In genomic region chr5:142899932-142900533, GRCm38 (mm10) we compare ENCODE assay signal across 20 mouse cellular contexts. TPM values are rescaled to one million over a fixed set of nuclear protein-coding genes. Genes with fewer than 3 reads are reported as not detected.
DNase-seq lines count a peak whose midpoint lies in the region; ATAC-seq and TF ChIP-seq lines count a peak whose summit lies in the region.
"Had no signal": no experiment of that assay in that cellular context is flagged by ENCODE, and none has a peak within 500 bp of the region (broad histone marks: within the 10 kb centered on the region; RNA-seq: fewer than 3 reads in every experiment).

No protein-coding gene starts in this region.

- peaks cover 6% of the 10 kb centered on the region for H3K4me1 ChIP-seq in forebrain, postnatal 0 days (ENCODE audit: insufficient read depth)
- peaks cover 30% of the 10 kb centered on the region for H3K4me1 ChIP-seq in forebrain, embryonic 12.5 days
- H3K4me1 ChIP-seq in liver, embryonic 12.5 days = peaks cover 46% of the 10 kb centered on the region
- H3K4me1 ChIP-seq in liver, postnatal 0 days (ENCODE audit: insufficient read depth) = peaks cover 8% of the 10 kb centered on the region
- no peaks in the 10 kb centered on the region for H3K4me1 ChIP-seq in stomach, postnatal 0 days (replicated peaks; ENCODE audit: control insufficient read depth, insufficient read depth)

- WGBS in forebrain, postnatal 0 days = 75% methylated on average over 5 of the region's 5 CpGs
- 86% methylated on average over 4 of the region's 5 CpGs for WGBS in forebrain, embryonic 12.5 days
- 89% methylated on average over 5 of the region's 5 CpGs for WGBS in liver, embryonic 12.5 days (ENCODE audit: insufficient replicate concordance)
- WGBS in liver, postnatal 0 days (ENCODE audit: insufficient replicate concordance) = 72% methylated on average over 5 of the region's 5 CpGs
- 53% methylated on average over 4 of the region's 5 CpGs for WGBS in stomach, postnatal 0 days

- no peak for TF ChIP-seq EP300 in liver, postnatal 0 days (IDR thresholded peaks at IDR 0.05; ENCODE audit: low read depth)
- no peak for TF ChIP-seq EP300 in stomach, postnatal 0 days (optimal IDR thresholded peaks at IDR 0.05)

- H3K27ac ChIP-seq in forebrain, postnatal 0 days (ENCODE audit: low read depth, low read length) = no peak overlapping the region
- H3K27ac ChIP-seq in forebrain, embryonic 12.5 days = no peak overlapping the region
- H3K27ac ChIP-seq in liver, embryonic 12.5 days = 0 out of 2 replicates have a peak overlapping the region, but pooled peaks have one; percentile 28
- H3K27ac ChIP-seq in liver, postnatal 0 days (ENCODE audit: low read depth) = no peak overlapping the region
- 0 out of 2 replicates have a peak overlapping the region, but pooled peaks have one; percentile 8 for H3K27ac ChIP-seq in stomach, postnatal 0 days (replicated peaks)
- H3K27ac ChIP-seq: hindbrain, embryonic 10.5 days; limb, embryonic 12.5 days; neural tube, embryonic 12.5 days had no signal

- no peak overlapping the region for H3K9ac ChIP-seq in forebrain, postnatal 0 days
- no peak overlapping the region for H3K9ac ChIP-seq in forebrain, embryonic 12.5 days
- H3K9ac ChIP-seq in liver, embryonic 12.5 days = no peak overlapping the region
- H3K9ac ChIP-seq in liver, postnatal 0 days (replicated peaks) = no peak overlapping the region
- no peak overlapping the region for H3K9ac ChIP-seq in stomach, postnatal 0 days (ENCODE audit: low read length)
- H3K9ac ChIP-seq: forebrain, embryonic 13.5 days; limb, embryonic 12.5 days; liver, embryonic 15.5 days; neural tube, embryonic 12.5 days had no signal

- H3K27me3 ChIP-seq in forebrain, postnatal 0 days (ENCODE audit: insufficient read depth, low read length) = no peaks in the 10 kb centered on the region
- no peaks in the 10 kb centered on the region for H3K27me3 ChIP-seq in forebrain, embryonic 12.5 days
- no peaks in the 10 kb centered on the region for H3K27me3 ChIP-seq in liver, embryonic 12.5 days (replicated peaks)
- no peaks in the 10 kb centered on the region for H3K27me3 ChIP-seq in liver, postnatal 0 days (ENCODE audit: insufficient read depth, low read length)
- no peaks in the 10 kb centered on the region for H3K27me3 ChIP-seq in stomach, postnatal 0 days (ENCODE audit: control insufficient read depth, insufficient read depth, low read length)
- H3K27me3 ChIP-seq: forebrain, embryonic 13.5 days; limb, embryonic 12.5 days; liver, embryonic 15.5 days; neural tube, embryonic 12.5 days had no signal

- peaks cover 59% of the 10 kb centered on the region for H3K36me3 ChIP-seq in forebrain, postnatal 0 days (ENCODE audit: insufficient read depth)
- peaks cover 63% of the 10 kb centered on the region for H3K36me3 ChIP-seq in forebrain, embryonic 12.5 days (replicated peaks)
- peaks cover 63% of the 10 kb centered on the region for H3K36me3 ChIP-seq in liver, embryonic 12.5 days
- H3K36me3 ChIP-seq in liver, postnatal 0 days (replicated peaks; ENCODE audit: insufficient read depth, low read length) = peaks cover 43% of the 10 kb centered on the region
- H3K36me3 ChIP-seq in stomach, postnatal 0 days (ENCODE audit: control insufficient read depth, insufficient read depth, low read length) = peaks cover 27% of the 10 kb centered on the region

- no peak overlapping the region for H3K4me2 ChIP-seq in forebrain, postnatal 0 days (ENCODE audit: low read depth)
- H3K4me2 ChIP-seq in forebrain, embryonic 12.5 days = no peak overlapping the region
- H3K4me2 ChIP-seq in liver, embryonic 12.5 days = no peak overlapping the region
- H3K4me2 ChIP-seq in liver, postnatal 0 days (ENCODE audit: low read depth, low read length) = no peak overlapping the region
- H3K4me2 ChIP-seq in stomach, postnatal 0 days (replicated peaks; ENCODE audit: low read depth) = no peak overlapping the region
- H3K4me2 ChIP-seq: forebrain, embryonic 13.5 days; limb, embryonic 12.5 days; liver, embryonic 15.5 days; midbrain, embryonic 11.5 days; neural tube, embryonic 12.5 days had no signal

- H3K4me3 ChIP-seq in forebrain, postnatal 0 days (ENCODE audit: low read depth, low read length) = no peak overlapping the region
- H3K4me3 ChIP-seq in forebrain, embryonic 12.5 days (replicated peaks) = no peak overlapping the region
- no peak overlapping the region for H3K4me3 ChIP-seq in liver, embryonic 12.5 days
- H3K4me3 ChIP-seq in liver, postnatal 0 days (ENCODE audit: low read depth, low read length) = no peak overlapping the region
- no peak overlapping the region for H3K4me3 ChIP-seq in stomach, postnatal 0 days (ENCODE audit: low read depth, low read length)
- H3K4me3 ChIP-seq: forebrain, embryonic 13.5 days; hindbrain, embryonic 10.5 days; limb, embryonic 12.5 days; liver, embryonic 15.5 days; neural tube, embryonic 12.5 days had no signal

- H3K9me3 ChIP-seq in forebrain, postnatal 0 days (ENCODE audit: low read length) = no peaks in the 10 kb centered on the region
- H3K9me3 ChIP-seq in forebrain, embryonic 12.5 days = no peaks in the 10 kb centered on the region
- no peaks in the 10 kb centered on the region for H3K9me3 ChIP-seq in liver, embryonic 12.5 days (replicated peaks)
- no peaks in the 10 kb centered on the region for H3K9me3 ChIP-seq in liver, postnatal 0 days (ENCODE audit: low read length)
- no peaks in the 10 kb centered on the region for H3K9me3 ChIP-seq in stomach, postnatal 0 days (ENCODE audit: control insufficient read depth, low read length)
- H3K9me3 ChIP-seq: forebrain, embryonic 13.5 days; hindbrain, embryonic 10.5 days; limb, embryonic 12.5 days; liver, embryonic 15.5 days; neural tube, embryonic 12.5 days had no signal

- no peak for TF ChIP-seq CTCF in forebrain, postnatal 0 days (IDR thresholded peaks at IDR 0.05; ENCODE audit: low read depth)
- TF ChIP-seq CTCF in liver, postnatal 0 days (IDR thresholded peaks at IDR 0.05; ENCODE audit: low read depth) = no peak
- TF ChIP-seq CTCF in stomach, postnatal 0 days (IDR thresholded peaks at IDR 0.05; ENCODE audit: low read depth) = no peak

- DNase-seq in forebrain, postnatal 0 days = peak; percentile 11
- no peak for DNase-seq in liver, postnatal 0 days
- DNase-seq in Muller cell, postnatal 12 days (ENCODE audit: inconsistent ontology term) = peak; percentile 24
- DNase-seq in stomach, postnatal 0 days (ENCODE audit: low spot score) = no peak
- DNase-seq in cerebellum, postnatal 25 days = no peak
- DNase-seq: cerebellum, adult 2 months; gastrocnemius, postnatal 36 days; kidney, postnatal 36 days; spleen, adult 18-20 months; thymus, postnatal 14 days had no signal

- no peak for ATAC-seq in forebrain, postnatal 0 days
- ATAC-seq in forebrain, embryonic 12.5 days (ENCODE audit: low FRiP score) = no peak
- ATAC-seq in liver, embryonic 12.5 days = no peak
- no peak for ATAC-seq in liver, postnatal 0 days
- ATAC-seq in stomach, postnatal 0 days (ENCODE audit: low FRiP score, low TSS enrichment) = no peak
- ATAC-seq: forebrain, embryonic 13.5 days; inflammation-experienced regulatory T-cells, adult 6 months; lung, postnatal 0 days had no signal

RNA-seq across cellular contexts. Expression of gene Fbxl18, which starts 4.8 kb away (rescaled TPM):
- 24.9 and 38.0 TPM in 2 replicates for total RNA-seq in forebrain, postnatal 0 days (2014; rRNA removed)
- 14.9 and 27.0 TPM in 2 replicates for polyA plus RNA-seq in forebrain, postnatal 0 days (2015; fragmentation: Nextera tagmentation; extraction: Ambion mirVana)
- polyA plus RNA-seq in forebrain, embryonic 12.5 days (2016; fragmentation: Nextera tagmentation; extraction: Ambion mirVana) = 24.0 and 24.6 TPM in 2 replicates
- 5.8 and 6.1 TPM in 2 replicates for polyA plus RNA-seq in liver, embryonic 12.5 days (2016; fragmentation: Nextera tagmentation; extraction: Ambion mirVana)
- 1.8 and 3.2 TPM in 2 replicates for polyA plus RNA-seq in liver, postnatal 0 days (2015; fragmentation: Nextera tagmentation; extraction: Ambion mirVana)
- polyA plus RNA-seq in stomach, postnatal 0 days (2015; fragmentation: Nextera tagmentation; extraction: Ambion mirVana) = 5.0 and 5.3 TPM in 2 replicates

RNA-seq across cellular contexts. Expression of gene Actb, which starts 6.5 kb away (rescaled TPM):
- total RNA-seq in forebrain, postnatal 0 days (2014; rRNA removed) = 5,288 and 5,744 TPM in 2 replicates
- 19,349 and 21,354 TPM in 2 replicates for polyA plus RNA-seq in forebrain, postnatal 0 days (2015; fragmentation: Nextera tagmentation; extraction: Ambion mirVana)
- 12,389 and 14,301 TPM in 2 replicates for polyA plus RNA-seq in forebrain, embryonic 12.5 days (2016; fragmentation: Nextera tagmentation; extraction: Ambion mirVana)
- 7,775 and 7,997 TPM in 2 replicates for polyA plus RNA-seq in liver, embryonic 12.5 days (2016; fragmentation: Nextera tagmentation; extraction: Ambion mirVana)
- polyA plus RNA-seq in liver, postnatal 0 days (2015; fragmentation: Nextera tagmentation; extraction: Ambion mirVana) = 6,710 and 7,738 TPM in 2 replicates
- 14,823 and 16,187 TPM in 2 replicates for polyA plus RNA-seq in stomach, postnatal 0 days (2015; fragmentation: Nextera tagmentation; extraction: Ambion mirVana)

Comparison
In these comparisons a context has a peak if more than half of its experiments do, and no peak if none do; other contexts are left out.
1. H3K27ac ChIP-seq: peak in liver, embryonic 12.5 days (single experiment) and stomach, postnatal 0 days (single experiment); none in forebrain, postnatal 0 days (single experiment), forebrain, embryonic 12.5 days (single experiment) and liver, postnatal 0 days (single experiment).
2. DNase-seq: peak in forebrain, postnatal 0 days (single experiment) and Muller cell, postnatal 12 days (single experiment); none in liver, postnatal 0 days (single experiment), stomach, postnatal 0 days (single experiment) and cerebellum, postnatal 25 days (0 of 2).